In genomic region chr3:27827236-27827635, GRCm38 (mm10) we compare ENCODE assay signal across 23 mouse cellular contexts.
"Had no signal": no experiment of that assay in that cellular context is flagged by ENCODE, and none has a peak within 500 bp of the region (broad histone marks: within the 10 kb centered on the region; RNA-seq: fewer than 3 reads in every experiment).

No protein-coding gene starts in this region.

- H3K27me3 ChIP-seq: intestine, embryonic 15.5 days; limb, embryonic 12.5 days; liver, embryonic 13.5 days had no signal

- H3K27ac ChIP-seq: gastrocnemius, adult 2 months; hindbrain, embryonic 14.5 days; intestine, embryonic 15.5 days; layer of hippocampus, adult 2 months; left cerebral cortex, adult 2 months; limb, embryonic 10.5 days; limb, embryonic 12.5 days; liver, embryonic 13.5 days had no signal

- ATAC-seq: hindbrain, embryonic 16.5 days; inflammation-experienced regulatory T-cells, adult 6 months; intestine, embryonic 15.5 days; intestine, postnatal 0 days had no signal

- H3K4me3 ChIP-seq: gastrocnemius, adult 2 months; heart, embryonic 12.5 days; intestine, embryonic 15.5 days; layer of hippocampus, adult 2 months; left cerebral cortex, adult 2 months; limb, embryonic 10.5 days; limb, embryonic 12.5 days; liver, embryonic 13.5 days had no signal

- H3K9ac ChIP-seq: heart, embryonic 12.5 days; hindbrain, embryonic 14.5 days; intestine, embryonic 15.5 days; limb, embryonic 12.5 days; liver, embryonic 13.5 days had no signal

- H3K9me3 ChIP-seq: intestine, embryonic 15.5 days; limb, embryonic 10.5 days; limb, embryonic 12.5 days; liver, embryonic 13.5 days had no signal

- H3K4me2 ChIP-seq: heart, embryonic 12.5 days; hindbrain, embryonic 14.5 days; intestine, embryonic 15.5 days; limb, embryonic 12.5 days; liver, embryonic 11.5 days; liver, embryonic 13.5 days had no signal

- H3K4me1 ChIP-seq: heart, embryonic 12.5 days; intestine, embryonic 15.5 days; limb, embryonic 10.5 days; liver, embryonic 13.5 days had no signal

- DNase-seq: gastrocnemius, adult 2 months; gastrocnemius, postnatal 10 days; gastrocnemius, postnatal 25 days; heart, postnatal 10 days; heart, postnatal 4 days; kidney, adult 18-20 months; kidney, adult 8-10 months; kidney, postnatal 10 days; kidney, postnatal 25 days; kidney, postnatal 4 days; liver; liver, embryonic 13.5 days had no signal

- H3K36me3 ChIP-seq: heart, embryonic 12.5 days; intestine, embryonic 15.5 days; limb, embryonic 10.5 days; limb, embryonic 12.5 days; liver, embryonic 13.5 days had no signal
